Mouse (Mus musculus) urinary bladder, postnatal 10 days (tissue): Measurements from ENCODE around the gene Tmem185b.

Experiments
- DNase-seq: peaks from one replicate; pipeline ENCODE4 v3.0.0; 2022; ENCODE audit warnings: low spot score

Tmem185b gene

DNA sequence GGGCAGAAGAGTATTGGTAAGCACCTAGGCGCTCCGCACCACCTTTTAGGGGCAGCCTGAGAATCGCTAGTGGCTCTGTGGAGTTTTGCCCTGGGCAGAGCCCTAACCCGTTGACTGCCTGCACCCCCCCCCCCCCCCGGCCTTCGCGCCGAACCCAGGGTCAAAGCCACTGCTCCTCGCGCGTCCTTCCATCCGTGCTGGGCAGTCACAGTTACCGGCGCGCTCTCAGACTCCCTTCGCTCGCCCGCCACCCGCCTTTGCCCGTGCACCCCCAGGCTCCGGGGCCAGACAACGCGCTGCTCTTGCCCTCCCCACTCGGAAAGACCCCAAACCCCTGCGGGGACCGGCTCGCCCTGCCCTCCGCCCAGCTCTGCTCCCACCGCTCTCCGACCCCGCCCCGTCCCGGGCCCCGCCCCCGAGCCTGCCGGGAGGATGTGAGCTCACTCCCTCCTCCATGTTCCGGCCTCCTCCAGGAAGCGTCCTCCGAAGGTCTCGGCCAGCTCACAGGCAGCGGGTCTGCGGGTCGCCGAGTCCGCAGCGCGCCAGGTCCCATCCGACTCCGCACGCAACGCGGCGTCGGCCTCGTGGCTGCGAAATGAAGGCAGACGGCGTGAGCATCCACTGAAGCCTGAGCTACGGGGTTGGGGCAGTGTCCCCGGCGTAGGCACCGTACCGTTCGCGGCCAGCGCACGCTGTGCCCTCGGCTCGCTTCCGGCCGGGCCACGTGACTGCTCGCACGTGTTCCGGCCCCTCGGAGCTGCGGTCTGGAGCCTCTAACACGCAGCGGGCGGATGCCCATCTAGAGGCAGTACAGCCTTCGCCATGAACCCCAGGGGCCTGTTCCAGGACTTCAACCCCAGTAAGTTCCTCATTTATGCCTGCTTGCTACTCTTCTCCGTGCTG is at the start of gene Tmem185b:
TSS of gene Tmem185b (plus strand) at position 472 of the 903 bp plus-strand sequence.
- peak; percentile 72 for DNase-seq

DNA sequence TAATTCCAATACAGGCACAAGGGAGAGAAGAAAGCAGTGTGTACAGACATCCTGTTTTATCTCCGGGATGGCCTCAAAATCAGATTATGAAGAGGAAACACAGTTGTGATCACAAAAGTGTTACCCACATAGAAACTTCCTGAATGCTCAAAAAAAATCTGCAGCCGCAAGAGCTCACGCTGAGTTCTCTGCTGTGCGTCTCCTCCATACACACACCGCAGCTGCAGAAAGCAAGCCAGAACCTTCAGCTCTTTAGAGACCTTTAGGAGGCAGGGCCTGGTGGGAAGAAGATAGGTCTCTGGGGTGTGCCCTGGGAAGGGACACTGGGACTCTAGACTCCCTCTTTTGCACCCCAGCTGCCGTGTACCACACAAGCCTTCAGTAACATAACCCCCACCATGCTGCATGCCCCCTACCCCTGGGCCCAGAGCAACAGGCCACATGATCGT is 49.0 kb upstream of the Tmem185b start:
- DNase-seq: no peak

DNA sequence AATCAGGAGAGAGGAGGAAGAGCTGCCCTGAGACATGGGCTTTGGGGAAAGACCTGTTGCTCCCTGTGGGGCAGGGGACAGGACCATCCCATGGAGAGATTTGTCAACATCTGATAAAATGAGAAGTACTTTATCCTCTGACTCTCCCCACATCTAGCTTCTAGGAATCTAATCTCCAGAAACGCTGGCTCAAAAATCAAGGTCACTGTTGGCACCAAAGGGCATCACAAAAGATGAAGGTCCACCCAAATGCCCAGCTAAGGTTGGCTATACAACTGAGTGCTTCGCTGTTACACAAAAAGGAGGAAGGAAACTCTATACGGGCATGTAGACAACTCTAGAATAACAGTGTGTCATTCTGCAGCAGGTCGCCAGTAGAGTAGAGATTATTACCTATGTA is 46.3 kb upstream of the Tmem185b start:
- DNase-seq: no peak

DNA sequence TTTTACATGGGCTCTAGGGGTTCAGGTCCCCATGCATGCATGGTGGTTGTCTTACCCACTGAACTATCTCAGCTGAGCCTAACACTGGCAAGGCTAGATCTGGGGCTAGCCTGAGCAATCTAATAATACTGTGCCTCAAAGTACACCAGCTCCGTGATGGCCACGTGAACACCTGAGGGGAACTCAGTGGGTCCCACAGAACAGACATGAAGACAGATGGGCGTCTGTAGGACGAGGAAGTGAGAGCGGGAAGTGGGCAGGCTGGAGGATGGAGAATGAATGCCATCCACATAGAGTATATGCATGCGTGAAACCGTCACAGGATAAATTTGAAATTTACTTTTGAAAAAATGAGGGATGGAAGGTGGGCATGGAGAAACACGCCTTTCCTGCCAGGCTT is 45.3 kb upstream of the Tmem185b start:
- DNase-seq: no peak

- DNase-seq: no peak
These were observed 44.6 kb upstream of the Tmem185b start for GRCm38 (mm10) chr1:119481205-119481932.

DNA sequence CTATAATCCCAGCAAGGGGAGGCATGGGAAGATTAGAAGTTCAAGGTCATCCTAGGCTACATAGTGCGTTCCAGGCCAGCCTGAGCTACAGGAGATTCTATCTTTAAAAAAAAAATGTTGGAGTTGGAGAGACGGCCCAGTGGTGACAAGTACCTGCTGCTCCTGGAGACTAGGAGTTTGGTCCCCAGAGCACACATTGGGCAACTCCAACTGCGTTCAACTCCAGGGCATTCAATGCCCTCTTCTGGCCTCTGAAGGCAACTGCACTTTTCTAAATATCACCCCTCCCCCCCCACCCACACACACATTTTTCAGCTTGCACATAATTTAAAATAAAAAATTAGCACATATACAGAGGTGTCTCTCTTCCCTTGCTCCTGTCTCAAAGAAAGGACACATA is 43.1 kb upstream of the Tmem185b start:
- no peak for DNase-seq

- DNase-seq: no peak
These were observed 41.5 kb upstream of the Tmem185b start for GRCm38 (mm10) chr1:119484457-119484856.

DNA sequence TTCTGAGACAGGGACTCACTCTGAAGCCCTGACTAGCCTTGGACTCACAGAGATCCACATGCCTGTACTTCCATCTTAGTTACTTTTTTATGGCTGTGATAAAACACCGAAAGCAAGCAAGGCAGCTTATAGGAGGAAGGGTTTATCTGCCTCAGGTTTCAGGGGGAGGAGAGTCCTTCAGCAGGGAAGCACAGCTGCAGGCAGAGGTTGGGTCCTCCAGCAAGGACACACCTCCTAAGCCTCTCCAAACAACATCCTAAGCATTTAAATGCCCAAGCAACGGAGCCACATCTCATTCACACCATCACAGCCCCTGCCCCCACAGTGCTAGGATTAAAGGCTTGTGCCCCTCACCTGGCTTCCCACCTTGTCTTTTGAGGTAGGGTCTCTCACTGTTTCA is 40.1 kb upstream of the Tmem185b start:
- DNase-seq: no peak

GRCm38 (mm10) chr1:119487917-119488590 is 37.9 kb upstream of the Tmem185b start:
- no peak for DNase-seq

DNA sequence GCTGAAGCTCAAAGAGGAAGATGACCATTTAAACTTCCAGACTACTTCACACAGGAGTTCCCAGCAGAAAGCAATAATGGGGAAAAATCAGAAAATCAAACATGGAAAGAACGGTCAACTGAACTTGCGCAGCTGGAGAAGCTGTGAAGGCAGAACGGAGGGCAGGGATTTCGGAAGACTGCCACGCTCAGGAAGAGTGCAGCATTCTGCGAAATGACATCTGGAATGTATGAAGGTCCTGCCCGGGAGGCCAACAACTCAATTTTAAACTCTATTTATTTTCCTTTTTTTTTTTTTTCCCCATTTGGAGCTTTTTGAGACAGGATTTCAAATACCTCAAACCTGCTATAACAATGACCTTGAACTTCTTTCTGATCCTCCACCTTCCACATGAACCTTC is 35.2 kb upstream of the Tmem185b start:
- DNase-seq: no peak

DNA sequence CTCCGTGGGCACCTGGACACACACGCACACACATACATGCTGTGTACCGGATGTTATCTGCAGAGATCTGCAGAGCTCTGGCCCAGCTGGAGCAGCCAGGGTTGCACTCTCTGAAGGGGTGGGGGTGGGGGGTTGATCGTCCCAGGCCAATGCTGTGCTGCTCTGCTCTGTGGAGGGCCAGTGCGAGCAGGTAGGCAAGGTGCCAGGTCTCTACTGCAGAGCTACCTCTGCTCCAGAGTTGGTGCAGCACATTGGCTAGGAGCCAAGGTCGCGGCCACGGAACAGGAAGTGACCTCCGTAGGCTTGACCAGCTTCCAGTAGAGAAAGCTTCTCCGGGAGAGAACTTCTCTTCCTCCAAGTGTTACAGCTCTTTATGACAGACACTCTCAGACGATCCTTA is 33.9 kb upstream of the Tmem185b start:
- peak; percentile 38 for DNase-seq

DNA sequence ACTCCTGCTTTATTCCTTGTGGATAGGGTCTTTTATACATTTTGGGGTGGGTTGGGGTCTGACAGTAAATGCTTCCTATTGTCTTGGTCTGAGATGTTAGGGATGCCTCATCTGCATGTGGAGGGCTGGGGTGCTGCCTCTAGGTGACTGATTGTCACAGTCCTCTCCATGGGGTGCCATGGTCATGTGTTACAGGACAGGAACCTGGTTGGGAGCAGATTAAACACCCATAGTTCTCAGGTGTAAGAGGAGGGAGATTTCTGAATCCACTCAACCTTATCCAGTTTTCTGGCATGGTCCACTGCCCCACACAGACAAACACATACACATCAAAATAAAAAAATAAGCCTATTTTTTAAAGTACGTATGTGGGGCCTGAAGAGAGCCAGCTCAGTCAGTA is 33.5 kb upstream of the Tmem185b start:
- DNase-seq: no peak

DNA sequence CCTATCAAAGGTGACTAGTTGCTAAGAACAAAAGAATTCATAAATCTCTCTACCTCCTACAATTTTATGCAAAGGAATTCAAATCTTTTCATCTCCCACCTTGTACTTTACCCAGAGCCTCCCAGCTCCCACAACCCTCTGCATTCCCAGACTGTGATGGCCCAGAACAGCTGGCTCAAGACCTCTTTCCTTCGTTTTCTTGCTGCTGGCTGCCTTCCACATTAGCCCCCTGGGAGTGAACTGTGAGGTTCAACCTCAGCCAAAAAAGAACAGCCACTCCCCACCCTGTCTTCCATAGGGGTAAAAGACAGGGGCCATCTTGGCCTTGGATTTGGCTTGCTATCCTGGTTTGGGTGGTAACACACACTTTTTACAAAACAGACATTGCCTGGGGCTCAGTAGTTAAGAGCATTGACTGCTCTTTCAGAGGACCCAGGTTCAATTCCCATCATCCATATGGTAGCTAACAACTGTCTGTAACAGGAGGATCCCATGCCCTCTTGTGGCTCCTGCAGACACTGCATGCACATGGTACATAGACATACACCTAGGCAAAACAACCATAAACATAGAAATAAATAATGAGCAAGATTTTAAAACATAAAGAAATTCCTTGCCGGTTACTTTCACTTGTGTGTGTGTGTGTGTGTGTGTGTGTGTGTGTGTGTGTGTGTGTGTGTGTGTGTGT is 31.8 kb upstream of the Tmem185b start:
- no peak for DNase-seq

DNA sequence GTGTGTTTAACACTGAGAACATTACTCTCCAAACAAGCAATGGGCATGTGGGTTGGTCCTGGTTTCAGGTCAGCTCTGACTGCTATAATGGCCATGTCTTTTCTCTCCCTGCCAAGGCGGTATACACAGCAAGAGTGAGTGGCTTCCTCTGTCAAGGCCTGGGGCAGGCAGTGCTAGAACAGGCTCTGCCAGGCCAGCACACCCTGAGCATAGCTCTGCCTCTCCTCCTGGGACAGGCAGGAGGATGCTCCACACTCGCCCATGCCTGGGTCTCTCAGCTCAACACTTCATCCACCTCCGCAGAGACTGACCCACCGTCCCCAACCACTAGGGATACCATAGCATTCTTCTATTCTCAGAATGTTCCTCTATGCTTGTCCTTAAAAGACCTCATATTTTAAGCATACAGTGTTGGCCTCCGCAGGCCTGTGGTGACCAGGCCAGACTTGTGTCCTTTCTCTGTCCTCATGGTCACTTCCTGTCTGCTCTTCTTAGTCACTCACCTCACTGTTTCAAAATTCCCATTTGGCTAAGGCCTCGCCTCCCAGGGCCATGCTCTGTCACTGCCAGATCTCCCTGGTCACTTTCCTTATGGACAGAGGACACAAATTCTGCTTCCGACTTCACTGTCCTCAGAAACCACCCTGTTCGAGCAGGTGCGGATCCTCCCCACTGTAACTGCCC is 31.1 kb upstream of the Tmem185b start:
- DNase-seq: no peak

GRCm38 (mm10) chr1:119495396-119495775 is 30.6 kb upstream of the Tmem185b start:
- no peak for DNase-seq

GRCm38 (mm10) chr1:119497346-119498004 is 28.5 kb upstream of the Tmem185b start:
- no peak for DNase-seq

- no peak for DNase-seq
These were observed 27.3 kb upstream of the Tmem185b start for GRCm38 (mm10) chr1:119498536-119499231.

DNA sequence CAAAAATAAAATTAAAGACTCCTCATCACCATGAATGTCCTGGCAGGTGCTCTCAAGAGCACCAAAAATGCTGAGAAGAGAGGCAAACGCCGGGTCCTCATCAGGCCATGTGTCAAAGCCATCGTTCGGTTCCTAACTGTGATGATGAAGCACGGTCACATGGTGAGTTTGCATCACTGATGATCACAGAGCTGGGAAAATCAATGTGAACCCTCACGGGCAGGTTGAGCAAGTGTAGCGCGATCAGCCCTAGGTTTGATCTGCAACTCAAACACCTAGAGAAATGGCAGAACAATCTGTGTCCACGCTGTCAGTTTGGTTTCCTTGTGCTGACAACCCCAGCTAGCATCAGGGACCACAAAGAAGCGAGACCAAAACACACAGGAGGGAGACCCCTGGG is 26.5 kb upstream of the Tmem185b start:
- DNase-seq: no peak

- DNase-seq: no peak
These were observed 24.1 kb upstream of the Tmem185b start for GRCm38 (mm10) chr1:119501881-119502280.

- DNase-seq: no peak
These were observed 23.2 kb upstream of the Tmem185b start for GRCm38 (mm10) chr1:119502729-119503128.
